Mouse (Mus musculus) heart, embryonic 12.5 days (tissue): Measurements from ENCODE around the gene Gm45140. TPM values are rescaled to one million over a fixed set of nuclear protein-coding genes. Genes with fewer than 3 reads are reported as not detected.

Experiments
- ATAC-seq: fragments of 200-750 bp; cut with Nextera tagmentation; 2 replicates; pipeline ENCODE4 v1.8.0; 2017; ENCODE audit warnings: moderate TSS enrichment, moderate library complexity; ENCODE audit not compliant: insufficient number of reproducible peaks, low FRiP score
- H3K27ac ChIP-seq: fragments of 300-500 bp; sonication (generic); 2 replicates; pipeline ENCODE4 v1.5.1; 2016; ENCODE audit warnings: mild to moderate bottlenecking, moderate library complexity; ENCODE audit not compliant: poor library complexity, severe bottlenecking
- H3K27me3 ChIP-seq: fragments of 300-500 bp; sonication (generic); replicated peaks from 2 replicates; pipeline ENCODE4 v1.6.1; 2016; ENCODE audit warnings: mild to moderate bottlenecking, moderate library complexity
- H3K36me3 ChIP-seq: fragments of 300-500 bp; sonication (generic); 2 replicates; pipeline ENCODE4 v1.6.1; 2016; ENCODE audit warnings: mild to moderate bottlenecking, moderate library complexity
- H3K4me1 ChIP-seq: fragments of 300-500 bp; sonication (generic); replicated peaks from 2 replicates; pipeline ENCODE4 v1.6.1; 2016; ENCODE audit warnings: mild to moderate bottlenecking
- H3K4me2 ChIP-seq: fragments of 300-500 bp; sonication (generic); 2 replicates; pipeline ENCODE4 v1.6.1; 2016; ENCODE audit warnings: mild to moderate bottlenecking, moderate library complexity
- H3K4me3 ChIP-seq: fragments of 300-500 bp; sonication (generic); 2 replicates; pipeline ENCODE4 v1.5.1; 2016; ENCODE audit warnings: mild to moderate bottlenecking
- H3K9ac ChIP-seq: fragments of 300-500 bp; sonication (generic); 2 replicates; pipeline ENCODE4 v1.6.1; 2016; ENCODE audit warnings: mild to moderate bottlenecking, moderate library complexity
- H3K9me3 ChIP-seq: fragments of 300-500 bp; sonication (generic); replicated peaks from 2 replicates; pipeline ENCODE4 v1.6.1; 2016; ENCODE audit warnings: mild to moderate bottlenecking, moderate library complexity
- WGBS: fragments of 180-500 bp; shearing (Covaris S2); methylation state at CpG from one replicate; pipeline ENCODE4 v1.1.7; 2016; 5-methylcytosine and 5-hydroxymethylcytosine counted together
- polyA plus RNA-seq: library from polyadenylated mRNA; unstranded; fragments of >200 nt; fragmentation: Nextera tagmentation; extraction: Ambion mirVana; gene quantifications from 2 replicates; pipeline ENCODE4 v1.2.1, GENCODE M21; 2016

Gene Gm45140
- polyA plus RNA-seq, 1 experiment from 2014 or later = 1.9 TPM

DNA sequence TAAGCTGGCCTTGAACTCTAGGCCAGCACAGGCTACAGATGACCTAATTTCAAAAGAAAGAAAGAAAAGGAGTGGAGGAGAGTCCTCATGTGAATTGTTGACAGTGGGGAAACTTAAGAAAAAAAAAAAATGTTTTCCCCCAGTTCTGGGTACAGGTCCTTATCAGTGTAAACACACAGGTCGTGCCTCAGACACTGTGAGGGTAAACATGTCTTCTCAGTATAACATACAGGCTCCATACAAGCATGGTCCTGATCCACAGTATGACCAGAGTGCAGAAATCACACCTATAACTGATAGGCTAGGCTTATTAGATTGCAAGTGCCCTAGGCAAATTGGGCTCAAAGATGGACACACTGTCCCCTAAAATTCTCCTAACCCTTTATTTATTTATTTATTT, 34.8 kb upstream of the Gm45140 start:
- no peak overlapping the region for H3K4me2 ChIP-seq

DNA sequence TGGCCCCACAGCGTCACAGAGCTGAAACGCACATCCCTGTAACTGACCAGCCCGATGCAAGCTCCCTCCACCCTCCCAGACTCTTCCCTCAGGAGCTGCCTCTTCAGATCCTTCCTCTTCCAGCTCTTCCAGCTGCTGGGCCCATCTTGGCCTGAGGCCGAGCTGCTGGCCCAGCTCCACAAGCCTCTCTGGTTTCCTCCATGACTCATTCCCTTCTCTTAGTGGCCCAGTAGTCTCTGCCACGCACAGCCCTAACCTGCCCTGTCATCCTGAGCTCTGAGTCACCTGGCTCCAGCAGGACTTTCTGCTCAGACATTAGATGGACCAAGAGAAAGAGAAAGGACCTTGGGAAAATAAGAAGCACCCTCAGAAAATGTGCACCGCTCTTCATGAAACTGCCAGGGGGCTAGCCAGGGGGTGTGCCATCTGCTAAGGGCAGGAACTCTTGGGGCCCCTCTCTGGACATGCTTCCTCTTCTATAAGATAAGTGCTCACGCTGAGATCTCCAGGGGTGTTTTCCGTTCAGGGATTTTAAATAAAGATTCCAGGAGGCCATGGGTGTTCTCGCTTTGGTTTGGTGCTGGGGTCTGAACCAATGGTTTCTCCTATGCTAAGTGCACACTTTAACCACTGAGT, 33.4 kb upstream of the Gm45140 start:
- H3K4me3 ChIP-seq = no peak overlapping the region
- H3K4me2 ChIP-seq = 0 out of 2 replicates have a peak overlapping the region, but pooled peaks have one; percentile 15
- H3K4me1 ChIP-seq = peaks cover 6% of the 10 kb centered on the region
- WGBS = 53% methylated on average over 9 of the region's 9 CpGs
- H3K27ac ChIP-seq = peak overlapping the region; percentile 20; the same call in 1 of the 2 replicates
- H3K9ac ChIP-seq = no peak overlapping the region
- no peaks in the 10 kb centered on the region for H3K9me3 ChIP-seq
- H3K36me3 ChIP-seq = no peaks in the 10 kb centered on the region
- no peaks in the 10 kb centered on the region for H3K27me3 ChIP-seq
- peak; percentile 80 for ATAC-seq

More for the DNA sequence above, 34.8 kb upstream of the Gm45140 start:
- 52% methylated on average over 1 of the region's 1 CpGs for WGBS
- H3K36me3 ChIP-seq = no peaks in the 10 kb centered on the region
- ATAC-seq = peak; percentile 73; the same call in 1 of the 2 replicates
- peaks cover 6% of the 10 kb centered on the region for H3K4me1 ChIP-seq
- no peak overlapping the region for H3K27ac ChIP-seq
- no peaks in the 10 kb centered on the region for H3K27me3 ChIP-seq
- H3K4me3 ChIP-seq = no peak overlapping the region
- H3K9me3 ChIP-seq = no peaks in the 10 kb centered on the region
- no peak overlapping the region for H3K9ac ChIP-seq

DNA sequence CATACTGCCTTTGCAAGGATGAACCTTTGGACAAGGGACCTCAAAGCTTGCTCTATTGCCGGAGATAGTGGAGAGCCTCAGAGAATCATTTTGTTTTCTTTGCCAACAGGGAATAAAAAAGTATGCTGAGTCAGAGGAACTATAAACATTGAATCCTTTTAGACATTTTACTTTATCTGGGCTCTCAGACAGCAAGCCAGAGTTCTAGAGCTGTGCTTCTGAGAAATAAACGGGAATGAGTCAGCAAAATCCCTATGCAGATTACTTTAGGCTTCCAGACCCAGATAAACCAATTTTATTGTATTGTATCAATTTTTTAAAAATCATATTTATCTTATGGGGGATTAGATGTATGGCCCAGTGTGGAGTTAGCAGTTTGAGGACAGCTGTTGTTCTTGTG, 31.7 kb upstream of the Gm45140 start:
- Histone ChIP-seq H3K4me1 (peaks cover 6% of the 10 kb centered on the region; the same call in 1 of the 2 replicates), H3K27me3 (no peaks in the 10 kb centered on the region), H3K27ac (no peak overlapping the region), H3K4me2 (no peak overlapping the region), H3K4me3 (no peak overlapping the region), H3K36me3 (no peaks in the 10 kb centered on the region), H3K9ac (no peak overlapping the region), H3K9me3 (no peaks in the 10 kb centered on the region)
- 59% methylated on average over 2 of the region's 2 CpGs for WGBS
- no peak for ATAC-seq

DNA sequence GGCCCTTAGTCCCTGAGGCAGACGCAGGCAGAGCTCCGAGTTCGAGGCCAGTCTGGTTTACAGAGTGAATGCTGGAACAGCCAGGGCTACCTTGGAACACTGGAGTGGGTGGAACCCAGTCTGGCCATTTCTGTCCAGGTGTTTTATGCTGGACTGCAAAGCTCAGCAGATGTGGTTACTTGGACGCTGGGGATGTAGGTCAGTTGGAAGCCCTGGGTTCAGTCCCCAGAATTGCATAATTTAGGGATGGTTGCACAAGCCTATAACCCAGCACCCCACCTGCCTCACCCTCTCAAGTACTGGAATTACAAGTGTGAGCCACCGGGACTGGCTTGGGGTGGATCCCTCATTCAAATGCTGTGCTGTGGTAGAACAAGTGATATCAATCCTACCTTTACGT, 30.6 kb upstream of the Gm45140 start:
- H3K9ac ChIP-seq = no peak overlapping the region
- no peak overlapping the region for H3K27ac ChIP-seq
- peaks cover 6% of the 10 kb centered on the region; the same call in 1 of the 2 replicates for H3K4me1 ChIP-seq
- no peak for ATAC-seq
- no peak overlapping the region for H3K4me2 ChIP-seq
- no peak overlapping the region for H3K4me3 ChIP-seq
- no peaks in the 10 kb centered on the region for H3K9me3 ChIP-seq
- WGBS = 79% methylated on average over 6 of the region's 6 CpGs
- no peaks in the 10 kb centered on the region for H3K27me3 ChIP-seq
- H3K36me3 ChIP-seq = no peaks in the 10 kb centered on the region

- WGBS = 31% methylated on average over 1 of the region's 1 CpGs
- Histone ChIP-seq H3K36me3 (no peaks in the 10 kb centered on the region), H3K9me3 (no peaks in the 10 kb centered on the region)
Measured at GRCm38 (mm10) chr6:87857071-87857470, 21.5 kb upstream of the Gm45140 start.

GRCm38 (mm10) chr6:87853446-87853845, 17.9 kb upstream of the Gm45140 start:
- no peak for ATAC-seq
- 78% methylated on average over 4 of the region's 4 CpGs for WGBS
- H3K4me2 ChIP-seq = no peak overlapping the region
- peaks cover 4% of the 10 kb centered on the region for H3K36me3 ChIP-seq
- H3K9me3 ChIP-seq = no peaks in the 10 kb centered on the region
- H3K4me1 ChIP-seq = peaks cover 5% of the 10 kb centered on the region
- no peak overlapping the region for H3K4me3 ChIP-seq
- H3K9ac ChIP-seq = no peak overlapping the region
- no peak overlapping the region for H3K27ac ChIP-seq
- H3K27me3 ChIP-seq = peaks cover 5% of the 10 kb centered on the region; the same call in 1 of the 2 replicates

More at GRCm38 (mm10) chr6:87857071-87857470, 21.5 kb upstream of the Gm45140 start:
- H3K9ac ChIP-seq = no peak overlapping the region
- no peak overlapping the region for H3K27ac ChIP-seq
- no peak for ATAC-seq
- H3K4me1 ChIP-seq = no peaks in the 10 kb centered on the region
- H3K27me3 ChIP-seq = peaks cover 5% of the 10 kb centered on the region; the same call in 1 of the 2 replicates
- H3K4me2 ChIP-seq = no peak overlapping the region
- H3K4me3 ChIP-seq = no peak overlapping the region

DNA sequence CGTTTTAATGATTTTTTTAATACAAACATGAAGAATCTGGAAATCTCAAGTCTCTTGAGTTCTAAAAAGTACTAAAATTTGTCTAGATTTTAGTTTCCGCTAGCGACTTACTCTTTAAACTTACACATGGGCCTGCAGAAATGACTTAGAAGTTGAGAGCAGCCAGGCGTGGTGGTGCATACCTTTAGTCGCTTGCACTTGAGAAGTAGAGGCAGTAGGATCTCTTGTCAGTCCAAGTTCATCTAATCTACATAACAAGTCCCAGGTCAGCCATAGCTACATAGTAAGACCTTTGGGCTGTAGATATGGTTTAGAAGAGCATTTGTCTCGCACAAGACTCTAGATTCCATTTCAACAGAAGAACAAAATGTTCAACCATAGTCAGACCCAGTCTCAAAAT, 16.3 kb upstream of the Gm45140 start:
- Histone ChIP-seq H3K4me1 (peaks cover 14% of the 10 kb centered on the region), H3K4me2 (no peak overlapping the region), H3K4me3 (no peak overlapping the region), H3K27me3 (peaks cover 3% of the 10 kb centered on the region; the same call in 1 of the 2 replicates), H3K36me3 (peaks cover 8% of the 10 kb centered on the region), H3K9ac (no peak overlapping the region), H3K9me3 (no peaks in the 10 kb centered on the region), H3K27ac (no peak overlapping the region)
- 72% methylated on average over 6 of the region's 6 CpGs for WGBS
- no peak for ATAC-seq

GRCm38 (mm10) chr6:87850900-87851614, 15.5 kb upstream of the Gm45140 start, which contains the start of gene Cnbp:
TSS of gene Cnbp (minus strand) at chr6:87851106.
- WGBS = under 1% methylated on average over 55 of the region's 55 CpGs
- ATAC-seq = peak; percentile 99
- Histone ChIP-seq H3K36me3 (peaks cover 8% of the 10 kb centered on the region), H3K9me3 (no peaks in the 10 kb centered on the region), H3K4me3 (peak within 1 kb of the TSS; percentile 99), H3K4me2 (peak within 1 kb of the TSS; percentile 79), H3K9ac (peak within 1 kb of the TSS; percentile 100), H3K27ac (peak within 1 kb of the TSS; percentile 92), H3K4me1 (peaks cover 16% of the 10 kb centered on the region), H3K27me3 (no peaks in the 10 kb centered on the region)

DNA sequence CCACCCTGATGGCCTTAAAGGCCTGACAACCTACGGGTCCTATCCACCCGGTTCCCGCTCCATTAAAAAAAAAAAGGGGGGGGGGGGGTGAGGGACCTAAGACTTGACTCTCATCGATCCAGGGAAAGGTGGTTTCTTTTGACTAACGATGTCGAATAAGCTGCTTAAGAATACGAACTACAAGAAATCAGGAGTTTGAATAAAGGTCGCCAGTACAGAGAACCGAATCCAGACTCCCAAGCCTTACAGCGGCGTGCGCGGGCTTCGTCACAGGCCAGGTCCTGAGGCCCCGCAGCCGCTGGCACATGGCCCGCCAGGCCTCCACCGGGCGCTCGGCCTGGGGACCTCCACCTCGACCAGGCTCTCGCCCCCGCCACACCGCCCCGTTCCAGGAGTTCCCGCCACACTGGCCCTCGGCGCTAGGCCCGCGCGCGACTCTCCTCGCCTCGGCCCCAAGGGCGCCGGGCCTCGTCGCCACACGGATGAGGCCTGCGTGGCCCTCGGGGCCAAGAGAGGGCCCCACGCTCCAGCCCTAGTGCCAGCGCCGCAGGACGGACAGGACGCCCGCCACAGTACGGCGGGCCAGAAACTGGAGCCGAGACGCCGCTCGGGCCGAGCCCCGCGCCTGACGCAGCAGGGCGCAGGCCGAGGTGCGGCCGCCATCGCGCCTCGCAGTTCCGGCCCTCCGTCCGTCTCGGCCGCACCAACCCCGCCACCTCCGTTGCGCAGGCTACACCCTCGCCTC, 14.7 kb upstream of the Gm45140 start:
- peak; percentile 74 for ATAC-seq
- H3K27me3 ChIP-seq = no peaks in the 10 kb centered on the region
- peak overlapping the region; percentile 92 for H3K27ac ChIP-seq
- H3K4me1 ChIP-seq = peaks cover 16% of the 10 kb centered on the region
- peak overlapping the region; percentile 79 for H3K4me2 ChIP-seq
- H3K36me3 ChIP-seq = peaks cover 11% of the 10 kb centered on the region
- no peaks in the 10 kb centered on the region for H3K9me3 ChIP-seq
- peak overlapping the region; percentile 100 for H3K9ac ChIP-seq
- H3K4me3 ChIP-seq = peak overlapping the region; percentile 99
- under 1% methylated on average over 73 of the region's 73 CpGs for WGBS

DNA sequence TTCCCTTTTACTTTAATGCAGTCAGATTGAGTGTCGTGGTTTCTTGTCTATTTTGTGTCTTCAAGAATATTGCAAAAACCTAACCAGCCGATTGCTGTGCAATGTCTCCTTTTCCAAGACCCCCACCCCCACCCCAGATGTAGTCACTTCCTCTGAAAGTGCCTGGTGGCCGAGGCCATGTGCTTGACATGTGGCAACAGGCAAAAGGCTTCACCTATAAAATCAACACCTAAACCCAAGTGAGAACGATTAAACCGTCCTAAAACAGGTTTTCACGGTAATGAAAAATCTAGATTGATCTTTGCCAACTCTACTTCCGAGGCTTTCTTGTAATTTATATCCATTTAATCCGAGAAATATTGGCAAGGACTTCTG, 14.2 kb upstream of the Gm45140 start:
- peaks cover 16% of the 10 kb centered on the region for H3K4me1 ChIP-seq
- no peak for ATAC-seq
- no peaks in the 10 kb centered on the region for H3K27me3 ChIP-seq
- peaks cover 17% of the 10 kb centered on the region for H3K36me3 ChIP-seq
- WGBS = under 1% methylated on average over 8 of the region's 8 CpGs
- peak overlapping the region; percentile 99 for H3K4me3 ChIP-seq
- H3K4me2 ChIP-seq = peak overlapping the region; percentile 79
- peak overlapping the region; percentile 100 for H3K9ac ChIP-seq
- H3K9me3 ChIP-seq = no peaks in the 10 kb centered on the region
- peak overlapping the region; percentile 92 for H3K27ac ChIP-seq

GRCm38 (mm10) chr6:87846813-87847212, 11.2 kb upstream of the Gm45140 start:
- WGBS = 80% methylated on average over 1 of the region's 1 CpGs
- Histone ChIP-seq H3K27me3 (no peaks in the 10 kb centered on the region), H3K36me3 (peaks cover 43% of the 10 kb centered on the region), H3K4me1 (peaks cover 16% of the 10 kb centered on the region), H3K4me3 (no peak overlapping the region), H3K9ac (no peak overlapping the region), H3K27ac (no peak overlapping the region), H3K4me2 (no peak overlapping the region), H3K9me3 (no peaks in the 10 kb centered on the region)
- no peak for ATAC-seq
